Mouse (Mus musculus) E14TG2a.4 (cell line): ENCODE results near the gene Myh6.

ENCODE experiments used
- CTCF ChIP-seq: conservative IDR thresholded peaks from 2 replicates; pipeline ENCODE4 v1.5.1; 2014; ENCODE audit warnings: low read length
- NANOG ChIP-seq: IDR thresholded peaks from 2 replicates; pipeline ENCODE4 v1.6.1; 2014; ENCODE audit warnings: borderline replicate concordance, low read length, mixed read lengths
- POU5F1 ChIP-seq: IDR thresholded peaks from 2 replicates; pipeline ENCODE4 v1.6.1; 2014; ENCODE audit warnings: low read length, borderline replicate concordance

GRCm38 (mm10) chr14:55006541-55006940 lies 39.8 kb upstream of the Myh6 start:
- TF ChIP-seq CTCF = no peak
- TF ChIP-seq NANOG = no peak
- no peak for TF ChIP-seq POU5F1
